Mouse (Mus musculus) yolk sac, embryonic 10.5 days (tissue): ENCODE measurements around the gene Naa25.
"Not testable (repeated sequence)": the region's sequence is repeated elsewhere in the genome, so short reads cannot be mapped to it uniquely, and the experiment has no call there.

Experiments used
- DNase-seq: peaks from one replicate; pipeline ENCODE4 v3.0.0-alpha.2; 2017; ENCODE audit warnings: low spot score

The Naa25 gene

DNA sequence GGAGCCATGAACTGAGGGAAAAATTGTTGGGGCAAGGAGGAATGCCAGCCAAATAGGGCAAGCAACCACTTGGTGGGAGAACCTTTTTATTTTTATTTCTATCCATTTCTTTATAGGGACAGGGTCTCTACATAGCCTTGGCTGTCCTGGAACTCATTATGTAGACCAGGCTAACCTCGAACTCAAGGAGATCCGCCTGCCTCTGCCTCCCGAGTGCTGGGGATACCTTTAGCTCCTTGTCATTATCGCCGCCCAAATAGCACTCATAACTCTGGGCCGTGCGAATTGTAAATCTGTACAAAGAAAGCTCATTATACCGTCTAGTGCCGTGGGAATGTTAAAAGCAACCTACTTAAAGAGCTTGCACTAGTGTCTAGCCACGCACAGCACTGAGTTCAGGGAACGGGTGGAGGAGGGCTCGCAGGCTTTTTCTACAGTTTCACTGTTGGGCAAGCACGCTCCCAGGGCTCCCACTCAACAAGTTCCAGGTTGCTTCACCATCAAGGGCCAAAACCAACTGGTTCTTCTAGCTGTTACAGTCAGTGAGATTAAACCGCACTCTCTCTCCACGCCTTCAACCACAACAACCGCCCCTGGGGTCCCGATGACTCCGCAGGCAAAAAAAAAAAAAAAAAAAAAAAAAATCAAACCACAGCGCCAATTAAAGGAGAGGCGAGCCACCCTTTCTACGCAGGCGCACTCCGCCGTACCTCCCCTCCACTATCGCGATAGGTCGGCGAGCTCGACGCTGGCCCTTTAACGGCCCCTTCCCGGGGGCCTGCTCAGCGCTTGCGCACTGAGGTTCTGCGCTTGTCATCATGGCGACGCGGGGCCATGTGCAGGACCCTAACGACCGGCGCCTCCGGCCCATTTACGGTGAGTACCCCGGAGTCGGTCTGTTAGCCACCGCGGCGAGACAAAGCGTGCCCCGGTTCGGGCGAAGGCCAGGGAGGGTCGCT is at the start of gene Naa25:
Gene Naa25 (plus strand): TSS at position 750 of the 959 bp plus-strand sequence.
- DNase-seq = peak; percentile 93

DNA sequence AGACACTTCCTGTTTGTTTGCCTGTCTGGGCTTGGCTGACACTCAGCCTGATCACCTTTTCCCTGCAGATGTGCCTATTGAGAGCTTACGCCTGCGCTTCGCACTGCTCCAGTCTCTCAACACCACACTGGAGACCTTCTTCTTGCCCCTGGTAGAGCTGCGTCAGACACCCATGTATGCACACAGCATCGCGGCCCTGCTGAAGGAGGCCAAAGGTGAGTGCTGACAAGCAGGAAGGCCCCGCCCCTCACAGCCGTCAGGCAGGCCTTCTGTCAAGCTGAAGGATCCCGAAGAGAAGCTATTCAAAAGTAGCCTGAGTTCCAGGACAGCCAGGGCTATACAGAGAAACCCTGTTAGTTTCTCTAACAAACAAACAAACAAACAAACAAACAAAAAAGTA is 38.5 kb upstream of the Naa25 start:
- peak; percentile 76 for DNase-seq

DNA sequence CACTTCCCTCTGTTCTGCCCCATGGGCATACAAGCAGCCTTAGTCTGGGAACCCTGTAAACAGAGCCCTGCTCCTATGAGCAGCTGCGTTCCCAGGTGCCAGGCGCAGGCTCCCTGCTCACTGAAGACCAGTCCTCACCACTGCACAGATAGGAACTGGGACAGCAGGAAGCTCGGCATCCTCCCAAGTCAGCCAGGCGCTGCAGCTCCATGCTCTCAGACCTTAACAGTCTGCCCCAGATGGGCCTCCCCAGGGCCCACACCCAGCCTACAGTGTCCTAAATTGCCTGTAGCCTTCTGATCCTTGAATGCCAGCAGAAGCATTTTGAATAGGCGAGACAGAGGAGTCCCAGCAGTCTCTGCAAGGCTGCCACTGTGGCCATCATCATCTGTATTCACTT is 36.0 kb upstream of the Naa25 start:
- DNase-seq = no peak

DNA sequence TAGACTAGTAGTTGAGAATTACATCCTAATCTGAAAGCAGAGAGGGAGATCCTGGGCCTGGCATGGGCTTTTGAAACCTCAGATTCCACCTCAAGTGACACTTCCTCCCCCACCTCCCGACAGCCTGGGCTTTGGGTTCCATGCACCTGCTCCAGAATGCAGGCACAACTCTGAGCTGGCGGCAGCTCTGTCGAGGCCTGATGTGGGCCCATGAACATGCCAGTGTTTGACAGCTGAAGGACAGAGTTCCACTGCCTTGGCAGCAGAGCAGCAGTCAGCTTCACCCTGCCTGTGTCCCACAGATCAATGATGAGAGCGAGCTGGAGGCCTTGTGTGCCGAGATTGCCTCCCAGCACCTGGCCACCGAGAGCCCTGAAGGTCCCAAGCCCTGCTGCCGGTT is 34.3 kb upstream of the Naa25 start:
- no peak for DNase-seq

DNA sequence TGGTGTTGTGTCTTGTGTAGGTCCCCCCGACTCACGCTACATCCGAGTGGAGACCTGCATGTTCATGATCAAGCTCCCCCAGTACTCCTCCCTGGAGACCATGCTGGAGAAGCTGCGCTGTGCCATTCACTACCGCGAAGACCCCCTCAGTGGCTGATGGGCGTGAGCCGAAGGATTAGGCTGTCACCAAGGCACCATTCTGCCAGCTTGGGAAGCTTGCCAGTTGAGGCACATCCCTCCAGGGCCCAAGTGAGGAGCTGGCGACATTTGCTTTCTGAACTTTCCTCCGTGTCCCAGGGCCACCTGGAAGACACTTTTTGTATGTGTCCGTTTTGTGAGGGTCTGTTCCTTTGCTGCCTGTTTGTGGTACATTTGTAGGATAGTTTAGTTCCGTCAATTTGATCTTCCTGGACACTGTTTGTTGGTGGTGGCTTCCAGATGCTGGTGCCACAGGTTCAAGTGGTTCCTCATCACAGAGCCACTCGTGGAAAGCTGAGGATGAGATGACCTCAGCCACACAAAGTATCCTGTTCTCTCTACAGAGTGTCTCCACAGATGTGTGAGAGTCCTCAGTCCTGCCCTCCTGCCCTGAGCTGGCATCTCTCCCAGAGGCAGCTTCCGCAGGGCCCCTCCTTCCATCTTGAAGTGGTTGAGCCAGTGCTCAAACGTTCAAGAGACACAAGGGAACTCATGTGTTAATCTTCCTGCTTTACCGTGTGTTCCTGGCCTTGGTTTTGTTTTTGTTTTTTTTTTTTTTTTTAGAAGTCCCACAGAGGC is 31.1 kb upstream of the Naa25 start:
- no peak for DNase-seq

DNA sequence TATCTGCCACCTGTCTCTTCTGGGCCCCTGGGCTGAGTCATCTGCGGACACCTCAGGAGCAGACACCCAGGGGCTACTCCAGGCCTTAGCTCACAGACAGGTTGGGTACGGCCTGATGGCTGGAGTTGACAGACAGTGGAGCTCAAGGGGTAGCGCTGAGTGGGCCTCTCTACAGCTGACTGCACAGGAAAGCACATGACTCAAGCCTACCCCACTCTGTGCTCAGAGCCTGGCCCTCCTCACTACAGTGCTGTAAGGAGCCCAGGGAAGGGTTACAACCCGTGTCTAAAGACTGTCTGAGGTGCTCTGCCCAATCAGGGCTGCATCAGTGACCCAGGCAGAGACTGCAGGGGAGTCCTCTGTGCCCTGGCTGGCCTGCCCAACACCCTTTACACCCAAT is 30.5 kb upstream of the Naa25 start:
- no peak for DNase-seq

DNA sequence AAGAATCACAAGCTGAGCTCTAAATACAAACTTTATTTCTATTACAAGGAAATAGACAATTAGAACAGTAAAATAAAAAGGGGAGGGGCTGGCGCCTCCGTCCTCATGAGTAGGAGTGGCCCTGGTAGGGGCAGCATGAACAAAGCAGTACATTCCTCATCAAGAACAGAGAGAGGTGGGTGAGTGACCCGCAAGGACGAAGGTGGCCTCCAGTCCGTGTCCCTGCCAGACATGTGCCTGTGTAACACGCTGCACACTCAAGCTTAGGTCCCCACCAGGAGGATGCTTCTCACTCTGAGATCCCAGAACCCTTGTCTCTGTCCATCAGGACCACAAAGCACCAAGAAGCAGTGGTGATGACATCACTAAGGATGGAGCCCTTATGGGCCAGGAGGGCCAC is 26.0 kb upstream of the Naa25 start:
- DNase-seq = no peak

DNA sequence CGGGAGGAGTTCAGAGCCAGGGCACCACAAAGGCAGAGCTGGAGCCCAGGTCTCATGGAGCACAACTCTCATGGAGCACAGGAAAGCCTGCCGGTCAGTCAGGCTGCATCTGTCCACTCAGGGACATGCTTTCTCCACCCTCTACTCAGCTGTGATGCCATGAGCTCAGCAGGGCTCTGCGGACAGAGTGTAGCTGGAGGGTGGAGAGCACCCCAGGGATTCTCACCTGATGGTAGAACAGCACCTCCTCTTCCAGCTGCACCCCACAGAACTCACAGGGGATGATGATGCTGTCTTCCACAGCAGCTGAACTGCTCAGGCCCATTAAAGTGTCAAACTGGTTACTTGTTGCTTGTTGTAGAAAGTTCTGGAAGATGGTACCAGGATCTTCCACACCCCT is 22.9 kb upstream of the Naa25 start:
- no peak for DNase-seq

DNA sequence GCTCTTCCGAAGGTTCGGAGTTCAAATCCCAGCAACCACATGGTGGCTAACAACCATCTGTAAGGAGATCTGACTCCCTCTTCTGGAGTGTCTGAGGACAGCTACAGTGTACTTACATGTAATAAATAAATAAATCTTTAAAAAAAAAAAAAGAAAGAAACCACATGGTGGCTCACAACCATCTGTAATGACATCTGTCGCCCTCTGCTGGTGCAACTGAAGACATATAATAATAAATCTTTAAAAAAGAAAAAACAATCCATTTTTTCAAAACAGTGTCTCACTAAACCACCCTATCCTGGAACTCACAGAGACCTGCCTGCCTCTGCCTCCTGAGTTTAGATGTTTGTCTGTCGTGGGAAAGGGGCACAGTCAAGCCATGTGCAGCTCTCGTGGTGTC is 20.8 kb upstream of the Naa25 start:
- not testable (repeated sequence) for DNase-seq

DNA sequence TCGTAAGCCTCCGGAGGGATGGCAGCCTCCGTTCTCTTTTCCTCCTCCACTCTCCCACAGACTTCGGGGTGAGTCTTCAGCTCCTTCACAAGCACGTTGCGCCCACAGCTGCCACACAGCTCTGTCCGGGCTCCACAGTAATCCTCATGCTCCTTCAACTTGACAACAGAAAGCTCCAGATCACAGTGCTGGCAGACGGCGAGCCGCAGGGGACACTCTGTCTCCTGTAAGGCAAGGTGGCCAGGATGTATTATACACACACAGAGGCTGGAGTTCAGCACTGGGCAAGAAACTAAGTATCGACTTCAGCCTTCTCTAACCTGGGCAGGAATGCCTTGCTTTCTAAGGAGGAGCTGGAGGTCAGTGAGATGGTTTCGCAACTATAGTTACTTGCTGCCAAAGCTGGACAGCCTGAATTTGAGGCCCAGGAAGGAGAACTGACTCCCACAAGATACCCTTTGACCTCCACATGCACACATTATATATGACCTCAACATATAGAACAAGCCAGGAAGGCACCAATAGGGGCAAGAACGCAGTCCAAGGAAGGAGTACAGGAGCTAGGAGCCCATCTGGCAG is 19.0 kb upstream of the Naa25 start:
- peak; percentile 32 for DNase-seq

DNA sequence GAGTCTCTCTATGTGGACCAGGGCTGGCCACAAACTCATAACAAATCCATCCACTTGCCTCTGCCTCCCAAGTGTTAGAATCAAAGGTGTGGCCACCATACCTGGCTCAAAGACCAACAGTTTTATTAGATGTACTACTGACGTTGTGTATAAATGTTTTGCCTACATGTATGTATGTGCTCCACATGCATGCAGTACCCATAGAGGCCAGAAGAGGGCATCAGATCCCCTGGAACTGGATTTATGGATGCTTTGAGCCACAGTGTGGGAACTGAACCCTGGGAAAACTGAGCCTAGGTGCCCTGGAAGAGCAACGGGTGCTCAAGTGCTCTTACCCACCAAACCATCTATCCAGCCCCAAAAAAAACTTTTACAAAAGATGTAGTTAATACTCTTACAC is 17.0 kb upstream of the Naa25 start:
- no peak for DNase-seq

DNA sequence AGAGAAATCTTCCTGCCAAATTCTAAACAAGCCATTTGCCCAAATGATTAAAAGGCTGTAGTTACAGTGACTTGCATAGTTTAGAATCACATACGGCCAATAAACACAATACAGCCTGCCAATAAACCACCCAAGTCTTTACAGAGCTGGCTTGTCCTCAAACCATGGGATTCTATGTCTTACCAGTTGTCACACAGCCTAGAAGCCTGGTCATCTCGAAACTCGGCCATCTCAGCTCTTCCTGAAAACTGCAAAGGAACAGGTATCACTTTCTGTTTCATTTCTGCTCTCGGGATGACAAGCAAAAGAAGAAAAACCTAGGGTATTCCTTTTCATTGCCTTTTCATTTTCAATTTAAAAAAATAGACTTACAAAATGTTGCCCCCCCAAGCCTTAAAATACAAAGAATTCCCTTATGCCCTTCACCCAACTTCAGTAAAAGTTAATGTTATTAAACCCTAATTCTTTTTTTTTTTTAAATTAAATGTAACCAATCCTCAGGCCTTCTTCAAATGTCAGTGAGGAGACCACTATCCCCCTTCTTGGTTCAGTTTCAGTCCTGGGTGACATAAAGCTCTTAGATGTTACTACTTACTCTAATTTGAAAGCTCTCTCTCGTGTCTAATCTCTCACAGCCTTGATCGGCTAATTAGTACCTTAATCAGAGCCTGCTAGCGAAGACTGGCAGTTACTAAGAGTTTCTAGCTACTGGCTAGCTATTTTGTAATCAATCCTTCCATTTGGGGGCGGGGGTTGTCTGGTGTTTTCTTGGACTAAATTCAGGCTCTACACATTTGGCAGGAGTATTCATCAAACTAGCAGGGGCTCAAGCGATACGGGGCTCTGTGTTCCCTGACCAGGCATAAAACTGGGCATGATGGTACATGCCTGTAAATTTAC is 13.6 kb upstream of the Naa25 start:
- no peak for DNase-seq

DNA sequence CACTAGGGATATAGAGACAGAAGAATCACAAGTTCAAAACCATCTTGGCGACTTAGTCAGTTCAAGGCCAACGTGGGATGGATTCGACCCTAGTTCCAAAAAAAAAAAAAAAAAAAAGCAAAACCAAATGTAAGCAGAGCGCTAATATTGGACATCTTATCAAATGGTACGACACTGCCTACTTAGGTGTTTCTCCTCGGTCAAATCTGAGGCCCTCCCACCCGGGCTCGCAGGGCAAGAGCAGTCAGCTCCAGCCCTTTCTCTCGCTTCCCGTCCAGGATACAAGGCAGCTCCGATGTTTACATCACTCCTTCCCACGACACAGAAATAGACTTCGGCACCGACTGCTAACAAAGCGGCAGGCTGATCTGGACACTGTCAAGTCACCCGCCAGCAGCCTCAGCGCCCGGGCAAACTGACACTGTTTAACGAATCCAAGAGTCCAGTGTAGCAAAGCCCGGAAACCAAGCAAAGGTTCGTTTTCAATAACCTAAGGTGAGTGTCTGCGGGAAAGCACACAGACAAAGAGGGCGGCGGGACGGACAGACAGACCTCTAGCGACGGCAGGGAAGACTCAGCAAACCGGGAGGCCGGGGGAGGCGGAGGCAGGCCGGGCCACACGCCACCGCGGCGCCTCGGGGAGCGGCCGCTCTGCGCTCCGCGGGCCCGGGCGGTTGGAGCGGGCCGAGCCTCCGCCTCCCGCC is 12.8 kb upstream of the Naa25 start:
- peak; percentile 83 for DNase-seq

DNA sequence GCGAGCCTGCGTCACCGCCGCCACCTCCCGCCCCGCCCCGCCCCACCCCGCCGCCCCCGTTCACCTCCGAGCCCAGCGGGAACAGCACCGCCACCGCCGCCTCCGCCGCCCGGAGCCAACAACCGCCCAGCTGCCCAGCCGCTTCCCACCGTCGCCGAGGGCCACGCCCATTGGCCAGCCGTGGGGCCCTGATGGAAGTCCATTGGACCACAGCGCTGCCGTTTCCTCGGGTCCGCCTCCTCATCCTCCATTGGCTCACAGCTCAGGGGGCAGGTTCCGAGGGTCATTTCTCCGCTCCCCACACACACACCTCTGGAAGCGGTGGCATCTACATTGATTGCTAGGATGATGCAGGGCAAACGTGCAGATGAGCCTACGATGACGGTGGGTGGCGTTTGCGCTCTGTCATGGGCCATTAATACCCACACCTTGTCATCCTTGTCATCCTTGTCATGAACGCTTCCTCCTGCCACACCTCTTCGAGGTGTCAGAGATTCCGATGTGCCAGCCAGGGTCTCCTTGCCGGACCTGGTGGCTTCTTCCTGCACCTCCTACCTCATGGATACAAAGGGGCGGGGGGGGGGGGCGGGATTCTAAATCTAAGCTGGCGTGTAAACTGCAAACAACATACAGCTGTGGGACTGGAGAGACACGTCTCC is 12.1 kb upstream of the Naa25 start, which contains the start of gene Trafd1:
Gene Trafd1 (minus strand): TSS at position 172 of the 659 bp plus-strand sequence.
- peak; percentile 93 for DNase-seq

DNA sequence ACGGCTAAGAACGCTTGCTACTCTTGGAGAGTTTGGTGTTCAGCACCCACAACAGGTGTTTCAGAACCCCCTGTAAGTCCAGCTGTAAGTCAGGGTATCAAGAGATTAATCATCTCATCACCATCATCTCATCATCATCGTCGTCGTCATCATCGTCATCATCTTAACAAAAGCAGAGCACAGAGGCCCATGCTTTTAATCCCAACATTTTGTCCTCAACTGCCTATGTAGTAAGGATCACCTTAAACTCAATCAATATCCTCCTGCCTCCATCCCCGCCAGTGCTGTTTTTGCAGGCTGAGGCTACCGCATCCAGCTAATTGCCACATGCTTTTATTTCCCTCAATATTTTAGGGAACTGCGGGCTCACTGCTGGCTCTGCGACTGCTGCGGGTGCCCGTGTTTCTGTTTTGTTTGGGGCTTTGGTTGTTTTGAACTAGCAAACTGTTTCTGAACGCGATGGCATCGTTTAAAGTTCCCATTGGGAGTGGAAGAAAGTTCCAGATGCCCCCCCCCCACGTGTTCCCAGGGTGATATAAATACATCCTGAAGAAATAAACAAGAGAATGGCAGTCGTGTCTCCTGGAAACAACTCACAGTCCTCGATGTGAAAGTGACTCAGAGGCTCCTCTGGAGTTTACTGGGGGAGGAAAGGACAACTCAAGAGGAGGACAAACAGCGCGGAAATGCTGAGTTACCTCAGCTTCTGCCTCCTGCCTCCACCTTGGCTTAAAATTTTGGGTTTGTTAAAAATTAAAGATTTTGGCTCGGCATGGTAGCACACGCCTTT is 11.4 kb upstream of the Naa25 start:
- no peak for DNase-seq

DNA sequence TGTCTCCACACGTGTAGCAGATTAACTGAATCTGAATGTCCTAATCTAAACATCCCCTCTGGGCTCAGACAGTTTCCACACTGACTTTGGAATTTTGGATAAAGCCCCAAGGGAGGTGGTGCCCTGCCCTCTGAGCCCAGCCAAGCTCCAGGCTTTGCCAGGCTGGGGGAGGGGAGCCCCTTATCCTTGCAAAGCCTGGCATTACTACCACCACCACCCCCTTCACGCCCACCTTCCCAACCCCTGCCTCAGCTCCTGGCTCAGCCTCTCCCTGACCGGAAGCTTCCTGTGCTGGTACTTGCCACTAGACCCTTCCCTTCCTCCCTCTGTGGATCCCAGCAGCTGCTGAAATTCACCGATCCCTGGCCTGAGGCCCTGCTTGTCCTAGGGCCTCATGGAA is 10.6 kb upstream of the Naa25 start:
- DNase-seq = no peak

DNA sequence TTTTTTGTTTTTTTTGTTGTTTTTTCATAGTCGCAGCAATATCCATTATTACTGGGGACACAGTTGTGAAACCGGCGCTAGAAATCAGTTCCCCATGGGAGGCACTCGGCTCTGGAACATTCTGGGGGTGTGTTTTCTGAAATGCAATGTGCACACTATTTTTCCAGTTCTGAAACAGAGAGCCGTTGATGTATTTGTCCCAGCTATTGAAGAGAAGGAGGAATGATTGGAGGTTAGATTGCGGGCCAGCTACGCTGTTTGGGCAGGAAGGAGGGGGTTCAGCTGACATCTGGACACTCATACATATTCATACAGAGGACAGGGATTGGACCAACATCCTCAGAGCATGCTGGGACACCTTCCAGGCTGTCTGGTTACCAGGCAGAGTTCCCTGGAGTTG is 8.6 kb upstream of the Naa25 start:
- no peak for DNase-seq

DNA sequence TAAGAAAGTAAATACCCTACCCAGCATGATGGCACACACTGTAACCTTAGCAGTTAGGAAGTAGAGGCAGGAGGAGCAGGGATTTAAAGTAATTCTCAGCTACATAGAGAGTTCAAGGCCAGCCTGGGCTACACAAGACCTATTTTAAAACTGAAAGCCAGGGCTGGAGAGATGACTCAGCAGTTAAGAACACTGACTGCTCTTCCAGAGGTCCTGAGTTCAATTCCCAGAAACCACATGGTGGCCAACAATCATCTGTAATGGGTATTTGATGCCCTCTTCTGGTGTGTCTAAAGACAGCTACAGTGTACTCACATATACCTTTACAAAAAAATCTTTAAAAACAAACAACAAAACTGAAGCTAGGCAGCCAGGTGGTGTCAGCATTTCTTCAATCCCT is 8.0 kb upstream of the Naa25 start:
- no peak for DNase-seq

DNA sequence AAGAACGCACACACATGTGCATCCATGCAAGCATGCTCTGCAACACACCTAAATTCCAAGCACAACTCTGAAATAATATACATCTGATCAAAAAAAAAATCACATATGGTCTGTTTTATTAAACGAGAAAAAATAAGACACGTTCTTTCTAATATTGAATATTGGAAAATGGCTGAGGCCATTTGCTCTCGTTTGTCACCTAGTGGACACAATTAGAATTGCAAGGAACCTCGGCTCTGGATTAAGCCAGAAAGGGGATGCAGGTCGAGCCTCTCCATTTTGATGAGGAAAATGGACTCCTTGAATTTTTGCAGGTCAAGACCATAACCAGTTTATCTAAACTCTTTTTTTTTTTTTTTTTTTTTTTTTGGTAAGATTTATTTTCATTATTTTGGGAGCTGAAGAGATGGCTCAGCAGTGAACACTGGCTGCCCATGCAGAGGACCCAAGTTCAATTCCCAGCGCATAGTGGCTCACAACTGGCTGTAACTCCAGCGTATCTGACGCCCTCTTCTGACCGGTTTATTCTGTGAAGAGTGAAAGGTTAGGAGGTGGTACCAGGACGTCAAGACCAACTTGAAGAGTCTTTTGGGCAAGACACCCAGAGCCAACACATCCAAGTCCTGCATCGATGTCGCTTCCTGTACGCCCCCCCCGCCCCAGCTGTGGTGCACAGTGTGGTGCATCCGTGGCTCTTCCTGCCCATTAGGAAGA is 4.9 kb upstream of the Naa25 start:
- DNase-seq = no peak
